Mouse (Mus musculus): ENCODE data around the gene Ahnak. TPM values are rescaled to one million over a fixed set of nuclear protein-coding genes. Genes with fewer than 3 reads are reported as not detected.
A peak's percentile ranks its signal among the peaks of the same experiment; 100 is the strongest.

Gene Ahnak
- polyA plus RNA-seq, 1 experiment from 2014 or later: 3.5 TPM

GRCm38 (mm10) chr19:9029640-9030262, 40.7 kb downstream of the Ahnak start:
- H3K27me3 ChIP-seq (ENCODE audit: insufficient read depth, low read length): no peaks in the 10 kb centered on the region

GRCm38 (mm10) chr19:9032502-9033129, 43.5 kb downstream of the Ahnak start:
- Histone ChIP-seq H3K27me3 (ENCODE audit: insufficient read depth, low read length) (no peaks in the 10 kb centered on the region), H3K4me2 (ENCODE audit: low read depth, low read length) (no peak overlapping the region), H3K4me1 (ENCODE audit: insufficient read depth) (peaks cover 6% of the 10 kb centered on the region; the same call in 1 of the 2 replicates), H3K36me3 (replicated peaks; ENCODE audit: insufficient read depth, low read length) (no peaks in the 10 kb centered on the region), H3K9ac (replicated peaks) (no peak overlapping the region), H3K27ac (ENCODE audit: low read depth) (no peak overlapping the region), H3K9me3 (ENCODE audit: low read length) (no peaks in the 10 kb centered on the region), H3K4me3 (ENCODE audit: low read depth, low read length) (no peak overlapping the region)
- ATAC-seq: no peak
- no peak for TF ChIP-seq EP300 (IDR thresholded peaks at IDR 0.05; ENCODE audit: low read depth)
- no peak for TF ChIP-seq CTCF (IDR thresholded peaks at IDR 0.05; ENCODE audit: low read depth)
- DNase-seq: no peak
- 72% methylated on average over 7 of the region's 7 CpGs for WGBS (ENCODE audit: insufficient replicate concordance)

More at GRCm38 (mm10) chr19:9029640-9030262, 40.7 kb downstream of the Ahnak start:
- no peak for ATAC-seq
- H3K36me3 ChIP-seq (replicated peaks; ENCODE audit: insufficient read depth, low read length): no peaks in the 10 kb centered on the region
- H3K9ac ChIP-seq (replicated peaks): no peak overlapping the region
- TF ChIP-seq CTCF (IDR thresholded peaks at IDR 0.05; ENCODE audit: low read depth) (no peak), EP300 (IDR thresholded peaks at IDR 0.05; ENCODE audit: low read depth) (no peak)
- DNase-seq: no peak
- WGBS (ENCODE audit: insufficient replicate concordance): 73% methylated on average over 2 of the region's 2 CpGs
- H3K27ac ChIP-seq (ENCODE audit: low read depth): no peak overlapping the region
- H3K9me3 ChIP-seq (ENCODE audit: low read length): no peaks in the 10 kb centered on the region
- peaks cover 6% of the 10 kb centered on the region; the same call in 1 of the 2 replicates for H3K4me1 ChIP-seq (ENCODE audit: insufficient read depth)
- H3K4me2 ChIP-seq (ENCODE audit: low read depth, low read length): no peak overlapping the region
- no peak overlapping the region for H3K4me3 ChIP-seq (ENCODE audit: low read depth, low read length)

GRCm38 (mm10) chr19:9033412-9034340, 44.6 kb downstream of the Ahnak start:
- no peak for TF ChIP-seq CTCF (IDR thresholded peaks at IDR 0.05; ENCODE audit: low read depth)
- TF ChIP-seq EP300 (IDR thresholded peaks at IDR 0.05; ENCODE audit: low read depth): peak; percentile 87
- no peak overlapping the region for H3K4me3 ChIP-seq (ENCODE audit: low read depth, low read length)
- H3K4me1 ChIP-seq (ENCODE audit: insufficient read depth): peaks cover 6% of the 10 kb centered on the region; the same call in 1 of the 2 replicates
- H3K36me3 ChIP-seq (replicated peaks; ENCODE audit: insufficient read depth, low read length): no peaks in the 10 kb centered on the region
- H3K27ac ChIP-seq (ENCODE audit: low read depth): no peak overlapping the region
- no peak overlapping the region for H3K4me2 ChIP-seq (ENCODE audit: low read depth, low read length)
- no peaks in the 10 kb centered on the region for H3K9me3 ChIP-seq (ENCODE audit: low read length)
- no peaks in the 10 kb centered on the region for H3K27me3 ChIP-seq (ENCODE audit: insufficient read depth, low read length)
- peak; percentile 75 for ATAC-seq
- no peak for DNase-seq
- WGBS (ENCODE audit: insufficient replicate concordance): 49% methylated on average over 9 of the region's 9 CpGs
- no peak overlapping the region for H3K9ac ChIP-seq (replicated peaks)

GRCm38 (mm10) chr19:9034480-9034879, 45.4 kb downstream of the Ahnak start:
- Histone ChIP-seq H3K27me3 (ENCODE audit: insufficient read depth, low read length) (no peaks in the 10 kb centered on the region), H3K4me2 (ENCODE audit: low read depth, low read length) (no peak overlapping the region), H3K4me1 (ENCODE audit: insufficient read depth) (peaks cover 7% of the 10 kb centered on the region), H3K9me3 (ENCODE audit: low read length) (no peaks in the 10 kb centered on the region), H3K4me3 (ENCODE audit: low read depth, low read length) (no peak overlapping the region), H3K27ac (ENCODE audit: low read depth) (no peak overlapping the region), H3K36me3 (replicated peaks; ENCODE audit: insufficient read depth, low read length) (no peaks in the 10 kb centered on the region), H3K9ac (replicated peaks) (no peak overlapping the region)
- DNase-seq (no peak), ATAC-seq (no peak)
- TF ChIP-seq CTCF (IDR thresholded peaks at IDR 0.05; ENCODE audit: low read depth): no peak
- TF ChIP-seq EP300 (IDR thresholded peaks at IDR 0.05; ENCODE audit: low read depth): no peak
- 76% methylated on average over 3 of the region's 3 CpGs for WGBS (ENCODE audit: insufficient replicate concordance)

GRCm38 (mm10) chr19:9035101-9035500, 46.0 kb downstream of the Ahnak start:
- ATAC-seq (no peak), DNase-seq (no peak)
- H3K9ac ChIP-seq (replicated peaks): no peak overlapping the region
- no peak for TF ChIP-seq EP300 (IDR thresholded peaks at IDR 0.05; ENCODE audit: low read depth)
- no peak for TF ChIP-seq CTCF (IDR thresholded peaks at IDR 0.05; ENCODE audit: low read depth)
- no peaks in the 10 kb centered on the region for H3K36me3 ChIP-seq (replicated peaks; ENCODE audit: insufficient read depth, low read length)
- H3K27ac ChIP-seq (ENCODE audit: low read depth): no peak overlapping the region
- peaks cover 11% of the 10 kb centered on the region for H3K4me1 ChIP-seq (ENCODE audit: insufficient read depth)
- WGBS (ENCODE audit: insufficient replicate concordance): 66% methylated on average over 3 of the region's 3 CpGs
- no peaks in the 10 kb centered on the region for H3K9me3 ChIP-seq (ENCODE audit: low read length)
- no peaks in the 10 kb centered on the region for H3K27me3 ChIP-seq (ENCODE audit: insufficient read depth, low read length)
- no peak overlapping the region for H3K4me3 ChIP-seq (ENCODE audit: low read depth, low read length)
- H3K4me2 ChIP-seq (ENCODE audit: low read depth, low read length): no peak overlapping the region

GRCm38 (mm10) chr19:9038136-9038535, 49.1 kb downstream of the Ahnak start:
- DNase-seq (no peak), ATAC-seq (no peak)
- no peaks in the 10 kb centered on the region for H3K27me3 ChIP-seq (ENCODE audit: insufficient read depth, low read length)
- H3K4me3 ChIP-seq (ENCODE audit: low read depth, low read length): no peak overlapping the region
- H3K4me2 ChIP-seq (ENCODE audit: low read depth, low read length): no peak overlapping the region
- H3K9me3 ChIP-seq (ENCODE audit: low read length): no peaks in the 10 kb centered on the region
- no peaks in the 10 kb centered on the region for H3K36me3 ChIP-seq (replicated peaks; ENCODE audit: insufficient read depth, low read length)
- H3K9ac ChIP-seq (replicated peaks): no peak overlapping the region
- no peak for TF ChIP-seq CTCF (IDR thresholded peaks at IDR 0.05; ENCODE audit: low read depth)
- no peak for TF ChIP-seq EP300 (IDR thresholded peaks at IDR 0.05; ENCODE audit: low read depth)
- WGBS (ENCODE audit: insufficient replicate concordance): 40% methylated on average over 3 of the region's 3 CpGs
- H3K4me1 ChIP-seq (ENCODE audit: insufficient read depth): peaks cover 11% of the 10 kb centered on the region
- no peak overlapping the region for H3K27ac ChIP-seq (ENCODE audit: low read depth)
